37 mouse cellular contexts compared by ENCODE assay signal in the genomic region with DNA sequence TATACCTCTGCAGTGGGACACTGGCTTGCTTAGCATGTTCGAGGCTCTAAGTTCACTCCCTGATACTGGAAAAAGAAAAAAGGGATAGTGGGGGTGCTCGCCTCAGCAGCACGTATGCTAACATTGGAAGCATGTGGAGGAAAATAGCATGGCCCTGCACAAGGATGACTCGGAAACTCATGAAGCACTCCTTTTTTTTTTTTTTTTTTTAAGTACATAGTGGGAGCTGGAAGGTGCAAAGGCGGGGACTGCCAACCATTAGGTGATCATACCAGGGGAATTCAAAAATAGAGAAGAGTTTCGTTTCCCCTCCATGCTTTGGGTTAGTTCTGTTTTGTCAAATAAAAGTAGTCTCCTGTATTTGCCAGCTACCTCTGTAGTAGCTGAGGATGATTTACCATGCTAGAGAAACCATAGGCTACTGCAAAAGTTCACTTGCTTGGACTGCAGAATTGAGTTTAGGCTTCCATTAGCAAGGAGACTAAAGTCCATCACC. TPM values are rescaled to one million over a fixed set of nuclear protein-coding genes. Genes with fewer than 3 reads are reported as not detected.
"Had no signal": no experiment of that assay in that cellular context is flagged by ENCODE, and none has a peak within 500 bp of the region (broad histone marks: within the 10 kb centered on the region; RNA-seq: fewer than 3 reads in every experiment).

No protein-coding gene starts in this region.

- H3K4me2 ChIP-seq: heart, embryonic 11.5 days; heart, embryonic 13.5 days; heart, embryonic 15.5 days; hindbrain, embryonic 12.5 days; hindbrain, embryonic 14.5 days; intestine, embryonic 15.5 days; limb, embryonic 13.5 days; limb, embryonic 15.5 days; liver, embryonic 12.5 days had no signal

- H3K9ac ChIP-seq: heart, embryonic 13.5 days; heart, embryonic 15.5 days; hindbrain, embryonic 12.5 days; hindbrain, embryonic 14.5 days; intestine, embryonic 15.5 days; limb, embryonic 13.5 days; limb, embryonic 15.5 days; liver, embryonic 12.5 days had no signal

- H3K27ac ChIP-seq: heart, adult 2 months; heart, embryonic 13.5 days; heart, embryonic 15.5 days; hindbrain, embryonic 10.5 days; hindbrain, embryonic 12.5 days; hindbrain, embryonic 14.5 days; intestine, embryonic 15.5 days; layer of hippocampus, adult 2 months; left cerebral cortex, adult 2 months; limb, embryonic 13.5 days; limb, embryonic 15.5 days; liver, embryonic 12.5 days had no signal

- ATAC-seq: hindbrain, embryonic 16.5 days; inflammation-experienced regulatory T-cells, adult 6 months; intestine, embryonic 15.5 days; intestine, postnatal 0 days; liver, embryonic 12.5 days had no signal

- H3K4me1 ChIP-seq: heart, embryonic 15.5 days; hindbrain, embryonic 10.5 days; hindbrain, embryonic 12.5 days; intestine, embryonic 15.5 days; limb, embryonic 13.5 days had no signal

- H3K36me3 ChIP-seq: heart, embryonic 13.5 days; heart, embryonic 15.5 days; hindbrain, embryonic 10.5 days; hindbrain, embryonic 12.5 days; intestine, embryonic 15.5 days; limb, embryonic 13.5 days; limb, embryonic 15.5 days; liver, embryonic 12.5 days had no signal

- H3K27me3 ChIP-seq: heart, embryonic 13.5 days; heart, embryonic 15.5 days; hindbrain, embryonic 12.5 days; intestine, embryonic 15.5 days; limb, embryonic 13.5 days; limb, embryonic 15.5 days; liver, embryonic 12.5 days had no signal

- H3K4me3 ChIP-seq: heart, adult 2 months; heart, embryonic 13.5 days; heart, embryonic 15.5 days; hindbrain, embryonic 10.5 days; hindbrain, embryonic 12.5 days; intestine, embryonic 15.5 days; layer of hippocampus, adult 2 months; left cerebral cortex, adult 2 months; limb, embryonic 13.5 days; limb, embryonic 15.5 days; liver, embryonic 12.5 days had no signal

- H3K9me3 ChIP-seq: heart, embryonic 13.5 days; heart, embryonic 15.5 days; hindbrain, embryonic 10.5 days; hindbrain, embryonic 12.5 days; intestine, embryonic 15.5 days; limb, embryonic 13.5 days; limb, embryonic 15.5 days; liver, embryonic 12.5 days had no signal

- DNase-seq: gastrocnemius, postnatal 10 days; gastrocnemius, postnatal 25 days; heart, adult 2 months; heart, postnatal 4 days; kidney, adult 18-20 months; kidney, adult 8-10 months; kidney, postnatal 10 days; kidney, postnatal 25 days; kidney, postnatal 4 days; left cerebral cortex, postnatal 4 days had no signal

RNA-seq across cellular contexts. Expression of a gene that starts 10.7 kb away (rescaled TPM):
- total RNA-seq: gastrocnemius, adult 18-20 months; gastrocnemius, postnatal 10 days; gastrocnemius, postnatal 25 days; gastrocnemius, postnatal 4 days; granulocyte monocyte progenitor cell, adult 5-6 weeks; heart, adult 2 months; heart, postnatal 25 days; heart, postnatal 4 days; layer of hippocampus, adult 2 months; layer of hippocampus, postnatal 10 days; layer of hippocampus, postnatal 25 days; left cerebral cortex, adult 2 months; left cerebral cortex, postnatal 14 days; left cerebral cortex, postnatal 4 days; liver, adult 2 months had no signal
- polyA plus RNA-seq: heart, adult 2 months; heart, embryonic 11.5 days; heart, embryonic 13.5 days; heart, embryonic 15.5 days; heart, postnatal 0 days; hindbrain, embryonic 10.5 days; hindbrain, embryonic 12.5 days; hindbrain, embryonic 14.5 days; hindbrain, embryonic 16.5 days; inflammation-experienced regulatory T-cells, adult 6 months; intestine, embryonic 15.5 days; intestine, postnatal 0 days; kidney, embryonic 14.5 days; kidney, embryonic 16.5 days; limb, embryonic 11.5 days; limb, embryonic 13.5 days; limb, embryonic 15.5 days; liver, adult 2 months; liver, embryonic 12.5 days had no signal
